Mouse (Mus musculus): ENCODE results near the gene Tenm2. TPM values are rescaled to one million over a fixed set of nuclear protein-coding genes. Genes with fewer than 3 reads are reported as not detected.

Gene Tenm2
- total RNA-seq, 4 experiments from 2014 or later, result 143 to 181 (median 156) TPM

DNA sequence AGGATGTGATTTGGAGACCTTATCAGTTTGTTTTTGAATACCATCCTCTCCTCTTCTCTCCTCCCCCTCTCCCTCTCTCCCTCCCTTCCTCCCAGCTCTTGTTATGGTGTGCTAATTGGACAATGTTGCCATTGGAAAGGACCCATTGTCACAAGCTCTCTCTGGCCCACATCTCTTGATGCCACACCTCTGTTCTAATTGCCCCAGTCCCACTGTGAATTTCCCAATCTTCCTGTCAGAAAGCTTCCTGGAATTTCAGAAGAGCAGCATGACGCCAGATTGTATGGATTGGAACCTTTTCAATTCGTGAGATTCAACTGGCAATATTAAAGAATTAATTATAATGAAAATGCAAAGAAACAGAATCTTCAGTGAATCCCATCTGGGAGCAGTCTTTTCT, 128.7 kb downstream of the Tenm2 start:
- DNase-seq (ENCODE audit: low spot score in 2 of 2), result no peak

DNA sequence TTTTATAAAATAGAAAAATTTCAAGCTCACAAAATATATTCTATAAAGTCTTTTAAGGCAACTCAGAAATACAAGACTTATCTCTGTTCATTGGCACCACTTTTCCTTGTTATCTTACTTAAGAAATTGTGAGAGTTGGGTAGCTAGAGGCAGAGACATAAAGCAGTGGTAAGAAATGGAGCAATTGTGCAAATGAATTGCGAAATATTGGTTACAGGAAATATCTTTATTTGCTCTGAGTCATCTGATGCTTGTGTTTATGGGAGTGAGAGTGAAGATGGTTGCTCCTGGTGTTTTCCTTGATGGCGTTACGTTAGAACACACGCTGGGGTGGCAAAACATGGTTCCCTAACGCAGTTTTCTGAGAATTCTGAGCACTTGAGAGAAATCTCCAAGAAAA, 156.4 kb downstream of the Tenm2 start:
- no peak for DNase-seq (ENCODE audit: low spot score in 2 of 2)

- DNase-seq (ENCODE audit: low spot score in 2 of 2), result no peak
These were observed 158.7 kb downstream of the Tenm2 start for GRCm38 (mm10) chr11:37076989-37077598.

- DNase-seq (ENCODE audit: low spot score in 2 of 2), result no peak
These were observed 160.4 kb downstream of the Tenm2 start for GRCm38 (mm10) chr11:37075349-37075748.

- no peak for DNase-seq (ENCODE audit: low spot score in 2 of 2)
These were observed 170.3 kb downstream of the Tenm2 start for GRCm38 (mm10) chr11:37065459-37065858.

DNA sequence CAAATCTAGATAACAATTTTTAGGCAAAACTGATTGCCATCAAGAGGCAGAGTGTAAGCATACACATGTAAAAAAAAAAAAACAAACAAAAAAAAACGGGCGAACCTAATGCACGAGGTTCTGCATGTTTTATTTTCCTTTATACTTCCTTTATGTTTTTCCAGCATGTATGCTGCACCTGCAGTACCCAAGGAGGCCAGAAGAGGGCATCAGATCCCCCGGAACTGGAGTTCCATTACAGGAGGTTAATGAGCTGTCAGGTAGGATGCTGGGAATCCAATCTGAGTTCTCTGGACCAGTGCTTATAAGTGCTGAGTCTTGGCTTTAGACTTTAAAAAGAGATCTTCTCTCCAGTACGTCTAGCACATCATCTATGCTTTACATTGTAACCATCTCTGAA, 189.1 kb downstream of the Tenm2 start:
- DNase-seq (ENCODE audit: low spot score in 2 of 2), result no peak

- DNase-seq (ENCODE audit: low spot score in 2 of 2), result no peak
These were observed 194.5 kb downstream of the Tenm2 start for GRCm38 (mm10) chr11:37041259-37041658.

DNA sequence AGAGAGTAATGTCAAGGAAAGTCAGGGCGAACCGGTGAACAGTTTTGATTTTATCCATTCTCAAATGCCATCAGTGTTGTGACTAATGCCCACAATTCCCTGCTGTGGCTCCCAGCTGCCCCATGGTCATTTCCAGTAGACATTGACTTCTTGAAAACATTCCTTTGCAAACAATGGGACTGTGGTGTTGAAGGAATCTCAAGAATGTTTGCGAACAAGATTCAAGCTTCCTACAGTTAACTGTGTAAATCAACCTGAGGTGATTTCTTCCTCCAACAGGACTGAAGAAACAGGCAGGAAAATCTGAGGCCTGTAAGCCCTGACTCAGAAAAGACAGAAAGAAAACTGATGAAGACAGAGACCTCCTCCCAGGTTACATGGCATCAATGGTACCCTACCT, 196.5 kb downstream of the Tenm2 start:
- DNase-seq (ENCODE audit: low spot score in 2 of 2), result no peak

GRCm38 (mm10) chr11:37031305-37032055, 204.3 kb downstream of the Tenm2 start:
- no peak for DNase-seq (ENCODE audit: low spot score in 2 of 2)

DNA sequence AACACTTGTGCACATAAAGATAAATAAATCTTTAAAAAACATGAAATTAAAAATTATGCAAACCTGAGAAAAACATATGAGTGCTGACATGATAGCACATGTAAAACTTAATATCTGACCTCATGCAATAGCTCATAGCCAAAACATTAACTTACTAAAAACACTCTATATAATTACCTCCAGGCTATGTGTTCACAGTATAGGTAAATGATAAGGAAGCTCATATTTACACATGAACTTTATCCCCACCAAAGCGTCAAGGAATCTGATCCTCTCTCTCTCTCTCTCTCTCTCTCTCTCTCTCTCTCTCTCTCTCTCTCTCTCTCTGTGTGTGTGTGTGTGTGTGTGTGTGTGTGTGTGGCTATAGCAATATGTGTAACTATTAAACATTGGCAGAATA, 223.9 kb downstream of the Tenm2 start:
- DNase-seq (ENCODE audit: low spot score in 2 of 2), result no peak

- no peak for DNase-seq (ENCODE audit: low spot score in 2 of 2)
These were observed 226.5 kb downstream of the Tenm2 start for GRCm38 (mm10) chr11:37009243-37009642.

- no peak for DNase-seq (ENCODE audit: low spot score in 2 of 2)
These were observed 238.1 kb downstream of the Tenm2 start for GRCm38 (mm10) chr11:36997668-36998067.

- DNase-seq (ENCODE audit: low spot score in 2 of 2), result no peak
These were observed 244.9 kb downstream of the Tenm2 start for GRCm38 (mm10) chr11:36990895-36991294.

DNA sequence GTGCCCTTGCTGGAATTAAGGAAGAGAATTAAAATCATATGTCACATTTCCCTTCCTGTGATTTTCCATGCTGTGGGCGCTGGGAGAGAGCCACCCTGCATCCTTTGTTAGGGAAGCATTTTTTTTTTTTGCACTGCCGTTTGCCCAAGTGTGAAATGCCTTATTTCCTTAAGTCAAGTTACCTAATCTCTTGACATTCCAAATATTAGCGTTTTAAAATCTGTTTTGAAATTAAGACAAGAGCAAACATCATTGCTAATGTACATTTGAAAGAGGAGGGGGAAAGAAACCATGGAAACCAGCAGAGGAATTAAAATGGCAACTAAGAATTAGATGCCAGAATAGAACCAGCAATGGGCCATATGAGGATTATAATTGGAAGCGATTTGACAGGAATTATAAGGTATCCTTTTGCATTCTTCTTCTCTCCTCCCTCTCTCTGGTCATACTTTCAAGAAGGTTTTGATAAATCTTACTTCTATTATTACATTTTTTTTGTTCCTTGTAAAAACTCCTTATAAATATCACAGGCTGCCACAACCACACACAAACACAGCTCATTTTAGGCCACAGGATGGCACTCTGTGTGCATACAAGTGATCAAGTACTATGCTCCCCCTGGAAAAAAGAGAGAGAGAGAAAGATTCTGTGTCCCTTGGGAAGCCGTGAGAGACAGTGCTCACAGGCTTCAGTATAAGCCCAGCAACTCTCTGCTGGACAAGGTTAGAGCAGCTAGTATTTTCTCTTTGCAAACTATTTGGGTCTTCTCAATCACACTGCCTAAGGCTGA, 246.8 kb downstream of the Tenm2 start:
- DNase-seq (ENCODE audit: low spot score in 2 of 2), result peak; percentile 26 to 40

DNA sequence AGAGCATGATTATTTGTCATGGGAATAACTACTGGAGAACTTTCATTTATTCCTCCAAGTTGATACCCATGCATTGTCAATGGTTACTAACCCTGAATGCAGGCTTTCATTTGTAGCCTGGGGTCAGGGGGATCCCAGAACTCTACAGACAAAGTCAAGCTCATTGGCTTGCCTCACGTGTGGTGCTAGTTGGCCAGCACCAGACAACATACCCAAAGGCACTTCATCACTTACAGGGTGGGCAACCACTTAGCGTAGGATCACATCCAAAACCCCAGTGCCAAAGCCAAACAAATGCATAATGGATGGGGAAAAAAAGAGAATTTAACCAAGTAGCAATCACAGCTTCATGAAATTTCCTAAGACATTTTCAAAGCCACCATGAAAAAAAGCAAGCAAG, 261.6 kb downstream of the Tenm2 start:
- no peak for DNase-seq (ENCODE audit: low spot score in 2 of 2)

- DNase-seq (ENCODE audit: low spot score in 2 of 2), result no peak
These were observed 277.7 kb downstream of the Tenm2 start for GRCm38 (mm10) chr11:36958102-36958501.

DNA sequence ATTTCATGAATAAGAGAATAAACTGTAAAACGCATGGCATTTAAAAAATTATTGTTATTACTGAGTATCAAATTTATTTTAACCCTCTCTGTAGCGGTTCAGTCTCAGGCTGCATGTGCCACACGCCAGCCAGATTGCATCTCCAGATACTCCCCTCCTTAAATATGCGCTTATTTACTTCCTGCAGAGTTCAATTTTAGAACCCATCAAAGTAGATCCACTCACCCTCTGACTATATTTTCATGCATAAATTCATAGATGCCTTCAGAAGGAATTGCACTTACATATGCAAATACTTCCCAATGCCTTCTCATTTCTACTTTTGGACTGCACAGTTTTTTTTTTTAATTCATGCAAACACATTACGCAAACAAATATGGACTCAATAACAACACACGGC, 294.3 kb downstream of the Tenm2 start:
- DNase-seq (ENCODE audit: low spot score in 2 of 2), result no peak

GRCm38 (mm10) chr11:36940557-36941110, 295.1 kb downstream of the Tenm2 start:
- DNase-seq (ENCODE audit: low spot score in 2 of 2), result no peak

- DNase-seq (ENCODE audit: low spot score in 2 of 2), result no peak
These were observed 305.9 kb downstream of the Tenm2 start for GRCm38 (mm10) chr11:36929817-36930216.

- no peak for DNase-seq (ENCODE audit: low spot score in 2 of 2)
These were observed 308.9 kb downstream of the Tenm2 start for GRCm38 (mm10) chr11:36926705-36927406.

- peak; percentile 44 to 46 for DNase-seq (ENCODE audit: low spot score in 2 of 2)
These were observed 316.5 kb downstream of the Tenm2 start for GRCm38 (mm10) chr11:36919301-36919700.

All from layer of hippocampus, adult 8-10 months (tissue).